Mouse (Mus musculus): ENCODE measurements at regions not wholly inside any gene's neighbourhood (a gene's known extent, or its start where the extent isn't known, plus 50 kb on each side); places are given as distances from the start of the nearest gene placed in this dataset.

- no peak for TF ChIP-seq HCFC1 (IDR thresholded peaks at IDR 0.05; ENCODE audit: low read depth, low read length)
- TF ChIP-seq ETS1 (conservative IDR thresholded peaks at IDR 0.05; ENCODE audit: low read depth, low read length), result no peak
- no peak for TF ChIP-seq CTCF (conservative IDR thresholded peaks at IDR 0.05 in 1 of 2, IDR thresholded peaks at IDR 0.05 in 1 of 2; ENCODE audit: low read depth in 2 of 2, low read length in 2 of 2)
- TF ChIP-seq ZMIZ1 (IDR thresholded peaks at IDR 0.05; ENCODE audit: low read depth, low read length), result no peak
- no peak for TF ChIP-seq USF2 (conservative IDR thresholded peaks at IDR 0.05; ENCODE audit: low read depth, low read length)
- TF ChIP-seq EP300 (IDR thresholded peaks at IDR 0.05; ENCODE audit: low read length), result no peak
- TF ChIP-seq RAD21 (IDR thresholded peaks at IDR 0.05; ENCODE audit: low read depth, low read length), result no peak
- TF ChIP-seq MAX (IDR thresholded peaks at IDR 0.05; ENCODE audit: low read length), result no peak
- TF ChIP-seq TCF12 (IDR thresholded peaks at IDR 0.05; ENCODE audit: low read depth, low read length), result no peak
- TF ChIP-seq ZKSCAN1 (IDR thresholded peaks at IDR 0.05; ENCODE audit: borderline replicate concordance, low read depth, low read length), result no peak
- no peak for TF ChIP-seq RCOR1 (conservative IDR thresholded peaks at IDR 0.05; ENCODE audit: low read depth, low read length)
Observed at GRCm38 (mm10) chr4:114304654-114305053, 101.9 kb upstream of the Trabd2b start.
